Mouse (Mus musculus): Measurements from ENCODE around the gene Plekha8.

GRCm38 (mm10) chr6:54685103-54685502 lies 90.2 kb downstream of the Plekha8 start:
- TF ChIP-seq CTCF (IDR thresholded peaks at IDR 0.05; ENCODE audit: insufficient read depth, low read depth, low read length) (no peak), POLR2A (IDR thresholded peaks at IDR 0.05; ENCODE audit: insufficient read depth, low read depth, low read length) (no peak)

Measured in olfactory bulb, adult 2 months (tissue).